Mouse (Mus musculus) midbrain, embryonic 12.5 days (tissue): ENCODE data around the gene Asrgl1. TPM values are rescaled to one million over a fixed set of nuclear protein-coding genes. Genes with fewer than 3 reads are reported as not detected.

Source experiments
- ATAC-seq: fragments of 200-750 bp; cut with Nextera tagmentation; 2 replicates; pipeline ENCODE4 v1.8.0; 2017; ENCODE audit warnings: low read depth, moderate TSS enrichment, moderate library complexity; ENCODE audit not compliant: low FRiP score
- H3K27ac ChIP-seq: fragments of 300-500 bp; sonication (generic); replicated peaks from 2 replicates; pipeline ENCODE4 v1.5.1; 2016; ENCODE audit warnings: mild to moderate bottlenecking
- H3K27me3 ChIP-seq: fragments of 300-500 bp; sonication (generic); 2 replicates; pipeline ENCODE4 v1.6.1; 2016; ENCODE audit warnings: mild to moderate bottlenecking
- H3K36me3 ChIP-seq: fragments of 300-500 bp; sonication (generic); 2 replicates; pipeline ENCODE4 v1.6.1; 2016
- H3K4me1 ChIP-seq: fragments of 300-500 bp; sonication (generic); 2 replicates; pipeline ENCODE4 v1.6.1; 2016
- H3K4me2 ChIP-seq: fragments of 300-500 bp; sonication (generic); replicated peaks from 2 replicates; pipeline ENCODE4 v1.6.1; 2016; ENCODE audit warnings: mild to moderate bottlenecking, moderate library complexity
- H3K4me3 ChIP-seq: fragments of 300-500 bp; sonication (generic); 2 replicates; pipeline ENCODE4 v1.5.1; 2016; ENCODE audit warnings: mild to moderate bottlenecking
- H3K9ac ChIP-seq: fragments of 300-500 bp; sonication (generic); replicated peaks from 2 replicates; pipeline ENCODE4 v1.6.1; 2016; ENCODE audit warnings: mild to moderate bottlenecking, moderate library complexity
- H3K9me3 ChIP-seq: fragments of 300-500 bp; sonication (generic); 2 replicates; pipeline ENCODE4 v1.6.1; 2016; ENCODE audit warnings: mild to moderate bottlenecking
- WGBS: fragments of 180-500 bp; shearing (Covaris S2); methylation state at CpG from one replicate; pipeline ENCODE4 v1.1.7; 2016; 5-methylcytosine and 5-hydroxymethylcytosine counted together
- polyA plus RNA-seq: library from polyadenylated mRNA; unstranded; fragments of >200 nt; fragmentation: Nextera tagmentation; extraction: Ambion mirVana; gene quantifications from 2 replicates; pipeline ENCODE4 v1.2.1, GENCODE M21; 2016

Asrgl1 gene
- polyA plus RNA-seq, 1 experiment from 2014 or later: 15.0 TPM

- H3K4me1 ChIP-seq: peaks cover 11% of the 10 kb centered on the region
- WGBS: 73% methylated on average over 9 of the region's 9 CpGs
- no peaks in the 10 kb centered on the region for H3K27me3 ChIP-seq
- no peaks in the 10 kb centered on the region for H3K36me3 ChIP-seq
- no peaks in the 10 kb centered on the region for H3K9me3 ChIP-seq
- H3K4me2 ChIP-seq: no peak overlapping the region
- H3K27ac ChIP-seq: no peak overlapping the region
- H3K4me3 ChIP-seq: no peak overlapping the region
- no peak overlapping the region for H3K9ac ChIP-seq
- peak; percentile 52; the same call in 1 of the 2 replicates for ATAC-seq
Measured at GRCm38 (mm10) chr19:9065621-9066561, 69.5 kb downstream of the Asrgl1 start.

- Histone ChIP-seq H3K9me3 (no peaks in the 10 kb centered on the region), H3K4me2 (no peak overlapping the region), H3K4me1 (peaks cover 11% of the 10 kb centered on the region), H3K36me3 (no peaks in the 10 kb centered on the region), H3K27me3 (no peaks in the 10 kb centered on the region), H3K27ac (no peak overlapping the region), H3K9ac (no peak overlapping the region), H3K4me3 (no peak overlapping the region)
- WGBS: 92% methylated on average over 3 of the region's 3 CpGs
- ATAC-seq: no peak
Measured at GRCm38 (mm10) chr19:9063831-9064230, 71.6 kb downstream of the Asrgl1 start.

- Histone ChIP-seq H3K36me3 (no peaks in the 10 kb centered on the region), H3K9ac (no peak overlapping the region), H3K4me2 (no peak overlapping the region), H3K4me3 (no peak overlapping the region), H3K27me3 (no peaks in the 10 kb centered on the region), H3K4me1 (peaks cover 11% of the 10 kb centered on the region), H3K9me3 (no peaks in the 10 kb centered on the region), H3K27ac (no peak overlapping the region)
- ATAC-seq: no peak
- WGBS: 88% methylated on average over 2 of the region's 2 CpGs
Measured at GRCm38 (mm10) chr19:9062822-9063221, 72.6 kb downstream of the Asrgl1 start.

- no peak for ATAC-seq
- no peak overlapping the region for H3K27ac ChIP-seq
- no peak overlapping the region for H3K9ac ChIP-seq
- H3K9me3 ChIP-seq: no peaks in the 10 kb centered on the region
- peaks cover 9% of the 10 kb centered on the region for H3K4me1 ChIP-seq
- no peak overlapping the region for H3K4me2 ChIP-seq
- 87% methylated on average over 8 of the region's 8 CpGs for WGBS
- no peak overlapping the region for H3K4me3 ChIP-seq
- no peaks in the 10 kb centered on the region for H3K36me3 ChIP-seq
- no peaks in the 10 kb centered on the region for H3K27me3 ChIP-seq
Measured at GRCm38 (mm10) chr19:9061221-9061893, 74.1 kb downstream of the Asrgl1 start.

GRCm38 (mm10) chr19:9060103-9060502, 75.3 kb downstream of the Asrgl1 start:
- no peaks in the 10 kb centered on the region for H3K9me3 ChIP-seq
- 67% methylated on average over 4 of the region's 4 CpGs for WGBS
- H3K9ac ChIP-seq: no peak overlapping the region
- H3K4me1 ChIP-seq: no peaks in the 10 kb centered on the region
- H3K4me2 ChIP-seq: no peak overlapping the region
- no peaks in the 10 kb centered on the region for H3K36me3 ChIP-seq
- no peak overlapping the region for H3K27ac ChIP-seq
- no peak for ATAC-seq
- no peaks in the 10 kb centered on the region for H3K27me3 ChIP-seq
- H3K4me3 ChIP-seq: no peak overlapping the region

Other genes with a start within 250 kb of the Asrgl1 start
- gene 1810009A15Rik, start 246.8 kb downstream of the Asrgl1 start, polyA plus RNA-seq: 81.0 and 87.1 TPM in 2 replicates
- gene Gm49416, start 246.7 kb downstream of the Asrgl1 start, polyA plus RNA-seq: not detected in 2 replicates
- 46.2 and 46.6 TPM in 2 replicates for gene Ints5, start 242.6 kb downstream of the Asrgl1 start, polyA plus RNA-seq
- gene Ganab, start 237.6 kb downstream of the Asrgl1 start, polyA plus RNA-seq: 111 and 115 TPM in 2 replicates
- 71.9 and 72.5 TPM in 2 replicates for gene B3gat3, start 215.3 kb downstream of the Asrgl1 start, polyA plus RNA-seq
- gene Rom1, start 206.3 kb downstream of the Asrgl1 start, polyA plus RNA-seq: 2.1 and 2.2 TPM in 2 replicates
- 14.9 and 15.8 TPM in 2 replicates for gene Eml3, start 206.1 kb downstream of the Asrgl1 start, polyA plus RNA-seq
- 189 and 192 TPM in 2 replicates for gene Mta2, start 193.8 kb downstream of the Asrgl1 start, polyA plus RNA-seq
- 34.0 and 34.2 TPM in 2 replicates for gene Tut1, start 181.8 kb downstream of the Asrgl1 start, polyA plus RNA-seq
- gene Eef1g, start 168.6 kb downstream of the Asrgl1 start, polyA plus RNA-seq: 338 and 351 TPM in 2 replicates
- 7.6 and 12.2 TPM in 2 replicates for gene Ahnak, start 146.4 kb downstream of the Asrgl1 start, polyA plus RNA-seq
- not detected in 2 replicates for gene Scgb1a1, start 47.7 kb downstream of the Asrgl1 start, polyA plus RNA-seq